Mouse (Mus musculus) left cerebral cortex, adult 11 months (tissue): ENCODE results near the gene Ccdc162.
A peak's percentile ranks its signal among the peaks of the same experiment; 100 is the strongest.

Experiments used
- DNase-seq: peaks from one replicate; pipeline ENCODE4 v3.0.0; 2022; ENCODE audit warnings: low spot score

Ccdc162 gene

DNA sequence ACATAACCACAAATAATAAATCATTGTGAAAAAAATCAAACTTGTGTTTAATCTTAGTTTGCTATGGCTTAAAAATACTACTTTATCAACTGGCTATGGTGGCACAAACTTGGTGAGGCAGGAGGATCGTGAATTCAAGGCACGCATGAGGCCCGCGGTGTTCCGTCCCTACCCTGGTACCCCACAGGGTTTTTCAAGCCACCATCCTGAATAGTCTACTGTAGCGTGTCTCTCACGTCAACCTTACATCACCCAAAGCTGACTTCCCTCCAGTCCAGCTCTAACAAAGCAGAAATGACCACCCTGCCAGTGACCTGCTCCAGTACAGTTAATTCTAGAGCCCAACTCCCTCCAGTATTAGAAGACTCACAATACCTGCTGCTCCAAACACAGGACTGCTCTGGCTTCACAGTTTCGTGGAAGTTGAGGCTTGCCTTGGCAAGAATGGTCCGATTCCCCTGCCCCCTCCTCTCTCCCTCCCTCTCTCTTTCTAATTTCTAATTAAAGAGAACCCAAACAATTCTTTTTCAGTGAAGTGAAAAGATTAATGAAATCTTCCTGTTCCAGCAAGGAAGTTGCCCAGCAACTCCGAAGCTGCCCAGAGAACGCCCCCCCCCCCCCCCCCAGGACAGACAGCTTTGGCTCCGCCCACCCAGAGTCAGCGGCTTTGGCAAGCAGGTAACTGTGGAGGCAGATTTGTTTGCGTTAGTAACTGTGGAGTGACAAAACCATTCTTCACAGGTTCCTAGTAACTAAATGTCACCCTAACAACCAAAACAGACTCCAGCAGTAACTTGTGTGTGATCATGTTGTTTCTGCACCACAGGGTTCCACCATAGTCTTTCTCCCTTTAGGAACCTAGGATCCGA lies at the start of gene Ccdc162:
Gene Ccdc162, minus strand, starts transcription at position 606 of the 869 bp plus-strand sequence.
- no peak for DNase-seq

DNA sequence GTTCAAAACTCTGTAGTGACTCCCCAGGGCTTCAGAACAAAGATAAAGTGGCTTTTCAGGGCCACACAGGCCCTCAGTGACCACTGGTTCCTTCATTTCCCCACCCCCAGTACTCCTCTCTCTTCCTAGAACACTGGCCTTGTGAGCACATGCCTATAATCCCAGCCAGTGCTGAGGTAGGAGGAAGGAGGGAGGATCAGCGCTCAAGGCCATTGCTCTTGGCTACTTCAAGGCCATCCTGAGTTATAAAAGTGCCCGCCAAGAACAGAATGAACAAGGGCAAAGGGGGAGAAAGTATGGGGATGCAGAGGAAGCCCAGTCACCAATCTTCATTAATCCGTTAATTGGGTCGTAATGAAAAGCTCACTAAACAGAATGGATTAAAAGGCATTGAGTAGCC lies 49.2 kb upstream of the Ccdc162 start:
- no peak for DNase-seq

DNA sequence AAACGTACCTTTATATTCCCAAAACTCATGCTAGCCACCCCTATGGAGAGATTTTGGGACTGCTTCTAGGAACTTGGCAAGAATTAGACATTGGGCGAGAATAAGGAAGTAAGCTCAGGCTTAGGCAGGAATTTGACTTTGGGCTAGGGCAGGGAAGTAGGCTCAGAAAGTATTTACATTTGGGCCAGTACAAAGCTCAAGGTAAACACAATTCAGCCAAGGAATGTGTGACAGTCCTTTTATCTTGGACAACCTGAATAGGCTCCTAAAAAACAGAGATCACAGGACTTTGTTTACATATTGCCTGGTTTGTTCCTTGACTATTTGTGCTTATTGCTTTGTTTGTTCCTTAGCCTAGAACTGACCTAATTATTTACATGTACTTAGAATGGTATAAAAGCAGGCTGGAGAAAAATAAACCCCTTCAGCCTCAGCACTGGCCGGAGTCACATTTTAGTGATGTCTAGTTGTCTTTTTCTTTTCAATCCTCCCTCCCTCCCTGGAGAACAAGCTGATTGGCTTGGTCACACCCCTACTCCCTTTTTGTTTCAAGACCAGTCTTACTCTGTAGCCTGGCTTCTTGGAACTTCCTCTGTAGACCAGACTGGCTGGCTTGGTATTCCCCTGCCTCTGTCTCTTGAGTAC lies 47.4 kb upstream of the Ccdc162 start:
- no peak for DNase-seq

DNA sequence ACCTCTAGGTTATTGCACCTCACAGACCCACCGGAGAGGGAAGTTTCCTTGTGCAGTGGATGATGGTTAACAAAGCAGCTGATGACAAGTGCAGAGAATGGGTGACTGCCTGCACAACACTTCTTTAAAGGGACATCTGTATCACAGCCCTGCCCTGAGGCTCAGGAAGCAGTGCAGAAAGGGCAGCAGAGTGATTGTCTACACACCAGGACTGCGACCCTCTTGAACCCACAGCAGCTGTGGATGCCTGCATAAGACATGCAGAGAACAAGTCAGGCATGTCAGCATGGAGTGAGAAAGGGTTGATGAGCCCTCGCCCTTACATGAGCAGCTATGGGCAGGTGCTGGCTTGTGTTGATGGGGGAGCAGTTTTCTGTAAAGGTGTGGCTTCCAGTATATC lies 44.4 kb upstream of the Ccdc162 start:
- no peak for DNase-seq

DNA sequence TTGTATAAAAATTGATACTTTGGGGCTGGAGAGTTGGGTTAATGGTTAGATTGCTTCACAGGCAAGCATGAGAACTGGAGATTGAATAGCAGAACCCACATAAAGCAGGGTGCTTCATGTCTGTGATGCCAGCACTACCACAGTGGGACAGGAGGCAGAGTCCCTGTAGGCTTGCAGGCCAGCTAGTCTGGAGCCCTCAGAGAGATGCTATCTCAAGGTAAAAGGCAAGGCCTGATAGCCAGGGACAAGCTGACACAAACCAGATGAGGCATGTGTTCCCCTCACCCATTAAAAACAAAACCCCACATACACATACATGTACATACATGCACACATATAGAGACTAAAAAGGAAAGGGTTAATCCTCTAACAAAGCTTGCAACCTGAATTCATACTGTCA lies 41.6 kb upstream of the Ccdc162 start:
- no peak for DNase-seq

DNA sequence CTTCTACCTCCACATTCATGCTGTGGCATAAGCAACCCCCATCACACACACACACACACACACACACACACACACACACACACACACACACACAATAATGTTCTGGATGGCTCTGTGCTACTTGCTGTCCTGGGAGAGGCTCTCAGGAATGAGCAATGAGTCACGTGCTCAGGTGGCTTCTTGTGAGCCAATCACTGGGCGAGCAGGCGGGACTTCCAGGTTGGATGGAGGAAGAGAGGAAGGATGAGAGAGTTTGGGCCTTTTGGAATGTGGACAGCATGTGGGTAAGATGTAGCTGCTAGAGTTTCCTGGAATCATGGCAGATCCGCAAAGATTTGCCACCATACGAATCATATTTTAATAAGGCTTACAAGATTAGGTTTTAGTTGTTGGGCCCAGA lies 40.8 kb upstream of the Ccdc162 start:
- DNase-seq, result no peak

DNA sequence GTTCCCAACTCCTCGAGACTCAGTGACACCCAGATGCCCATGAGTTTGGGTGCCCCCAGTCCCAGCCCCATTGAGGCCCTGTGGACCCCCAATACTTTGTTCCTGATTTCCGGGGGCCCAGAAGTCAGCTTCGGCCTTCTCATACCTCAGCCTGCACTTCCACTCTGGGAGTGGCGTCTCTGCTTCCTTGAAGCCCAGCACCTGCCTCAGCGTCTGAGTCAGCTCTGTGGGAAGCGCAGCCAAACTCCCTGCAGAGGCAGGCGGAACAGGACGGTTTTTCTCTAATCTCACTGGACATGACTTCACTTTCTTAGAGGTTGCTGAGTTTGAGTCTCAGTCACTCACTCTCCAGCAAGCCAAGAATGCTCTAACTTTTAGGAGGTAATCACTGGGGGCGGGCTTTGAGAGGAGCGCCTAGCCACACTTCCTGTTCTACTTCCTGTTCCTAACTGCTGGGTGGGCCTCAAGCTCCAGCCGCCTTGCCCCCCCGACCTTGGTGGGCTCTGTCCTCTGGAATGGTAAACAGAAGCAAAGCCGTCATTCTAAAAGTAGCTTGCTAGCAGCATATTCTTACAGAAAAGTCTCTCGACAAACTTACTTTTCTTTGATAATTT lies 35.5 kb upstream of the Ccdc162 start:
- no peak for DNase-seq

DNA sequence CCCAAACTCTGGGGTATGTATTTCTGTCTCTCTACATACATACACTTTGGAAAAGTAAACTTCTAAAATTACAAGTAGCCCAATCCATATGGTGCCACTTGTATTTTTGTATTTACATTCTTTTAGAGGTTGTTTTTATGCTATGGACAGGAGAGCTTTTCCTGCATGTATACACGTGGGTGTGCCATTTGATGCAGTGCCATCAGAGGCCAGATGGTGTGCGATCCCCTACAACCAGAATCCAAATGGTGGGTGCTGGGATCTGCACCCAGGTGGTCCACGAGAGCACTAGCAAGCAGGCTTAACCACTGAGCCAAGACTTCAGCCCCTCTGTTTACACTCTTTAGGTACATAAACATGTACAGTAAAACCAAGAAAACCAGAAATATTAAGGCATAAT lies 32.9 kb upstream of the Ccdc162 start:
- DNase-seq, result no peak

DNA sequence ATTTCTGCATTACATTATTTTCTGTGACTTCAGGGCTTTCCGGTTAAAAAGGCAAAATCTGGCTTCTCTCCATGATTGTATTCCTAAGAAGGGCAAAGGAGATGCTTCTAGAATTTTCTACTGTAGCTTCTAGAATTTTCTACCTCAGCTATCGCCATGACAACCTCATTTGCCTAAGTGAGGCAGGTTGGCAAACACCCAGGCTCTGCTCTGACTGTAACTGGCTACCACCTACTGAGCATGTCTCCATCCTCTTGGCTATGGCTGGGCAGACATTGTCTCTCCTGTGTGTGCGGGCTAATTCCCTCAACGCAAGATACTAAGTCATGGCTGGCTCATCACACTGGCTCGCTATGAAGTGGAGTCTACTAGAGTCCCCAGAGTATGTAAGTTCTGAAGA lies 30.1 kb upstream of the Ccdc162 start:
- peak; percentile 34 for DNase-seq

DNA sequence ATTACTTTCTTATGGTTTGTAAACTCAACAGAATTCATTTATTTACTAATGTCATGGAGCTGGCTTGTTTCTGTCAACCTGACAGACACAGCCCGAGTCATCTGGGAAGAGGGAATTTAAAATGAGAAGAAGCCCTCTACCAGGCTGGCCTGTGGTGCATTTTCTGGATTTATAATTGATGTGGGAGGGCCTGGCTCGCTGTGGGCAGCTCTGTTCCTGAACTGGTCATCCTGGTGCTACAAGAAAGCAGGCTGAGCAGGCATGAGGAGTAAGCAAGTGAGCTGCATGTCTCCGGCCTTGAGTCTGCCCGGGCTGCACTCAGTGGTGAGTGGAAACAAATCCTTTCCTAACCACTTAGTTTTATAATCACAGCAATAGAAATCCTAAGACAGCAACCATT lies 27.6 kb upstream of the Ccdc162 start:
- no peak for DNase-seq

DNA sequence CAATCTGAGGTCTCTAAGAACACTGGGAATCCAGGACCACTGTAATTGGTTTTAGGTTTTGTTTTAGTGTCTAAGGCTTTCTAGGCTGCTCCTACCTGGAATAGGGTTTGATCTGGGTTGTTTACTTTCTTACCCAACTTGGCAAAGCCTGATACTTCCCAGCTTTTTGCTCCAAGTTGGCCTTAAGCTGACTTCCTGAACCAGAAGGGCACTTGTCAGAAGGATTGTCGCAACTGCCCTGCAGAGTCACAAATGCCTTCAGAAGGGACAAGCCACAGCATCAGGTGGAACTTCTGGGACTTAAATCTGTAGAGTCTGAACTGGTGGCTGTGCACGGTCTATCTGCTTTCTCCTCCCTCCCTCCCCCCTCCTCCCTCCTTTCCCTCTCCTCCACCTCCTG lies 23.8 kb upstream of the Ccdc162 start:
- DNase-seq, result no peak

DNA sequence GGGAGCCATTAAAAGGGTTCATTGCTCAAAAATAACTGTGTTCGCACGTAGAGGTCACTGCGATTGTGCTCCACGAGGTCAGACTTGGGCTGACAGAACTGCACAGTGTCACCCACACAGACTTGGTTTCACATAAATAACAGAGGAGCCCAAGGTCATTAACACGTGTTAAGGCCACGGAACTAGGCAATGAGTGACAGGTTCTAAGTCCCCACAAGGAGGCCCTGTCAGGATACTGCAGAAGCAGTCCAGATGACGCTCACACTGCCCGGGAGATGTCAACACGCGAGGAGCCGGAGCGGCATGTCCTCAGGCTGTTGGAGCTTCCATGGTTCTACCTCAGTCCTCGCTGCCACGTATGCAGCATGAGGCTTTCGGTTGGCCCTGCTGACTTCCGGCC lies 20.8 kb upstream of the Ccdc162 start:
- no peak for DNase-seq

DNA sequence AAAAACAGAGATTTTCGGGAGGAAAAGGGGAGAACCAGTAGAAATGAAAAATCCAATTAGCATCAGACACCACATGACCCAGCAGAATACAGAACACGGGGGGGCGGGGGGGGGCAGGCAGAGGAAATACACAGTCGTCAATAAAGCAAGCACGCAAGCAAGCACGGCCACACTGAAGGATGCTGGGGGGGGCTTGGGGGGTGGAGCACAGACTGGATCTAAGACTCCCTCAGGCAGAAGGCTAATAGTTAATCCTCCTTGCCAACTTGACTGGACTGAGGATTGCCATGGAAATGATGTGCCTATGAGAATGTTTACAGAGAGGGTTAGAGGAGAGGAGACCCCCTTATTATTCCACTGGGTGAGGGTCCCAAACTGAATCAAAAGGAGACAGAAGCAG lies 19.0 kb upstream of the Ccdc162 start:
- DNase-seq, result no peak

DNA sequence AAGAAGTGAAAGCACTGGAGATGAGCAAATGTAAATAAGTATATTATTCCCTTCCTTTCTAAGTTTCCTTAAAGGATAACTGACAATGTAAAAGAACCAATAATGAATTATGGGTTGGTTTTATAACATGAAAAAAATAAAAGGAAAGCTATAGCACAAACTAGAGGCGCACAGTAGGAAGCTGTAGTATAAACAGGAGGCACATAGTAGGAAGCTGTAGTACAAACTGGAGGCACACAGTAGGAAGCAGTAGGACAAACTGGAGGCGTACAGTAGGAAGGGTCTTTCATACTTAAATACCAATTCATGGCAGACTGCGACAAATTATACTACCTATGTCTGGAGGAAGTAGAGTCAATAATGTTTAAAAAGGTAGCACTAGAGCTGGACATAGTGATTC lies 16.8 kb upstream of the Ccdc162 start:
- no peak for DNase-seq

DNA sequence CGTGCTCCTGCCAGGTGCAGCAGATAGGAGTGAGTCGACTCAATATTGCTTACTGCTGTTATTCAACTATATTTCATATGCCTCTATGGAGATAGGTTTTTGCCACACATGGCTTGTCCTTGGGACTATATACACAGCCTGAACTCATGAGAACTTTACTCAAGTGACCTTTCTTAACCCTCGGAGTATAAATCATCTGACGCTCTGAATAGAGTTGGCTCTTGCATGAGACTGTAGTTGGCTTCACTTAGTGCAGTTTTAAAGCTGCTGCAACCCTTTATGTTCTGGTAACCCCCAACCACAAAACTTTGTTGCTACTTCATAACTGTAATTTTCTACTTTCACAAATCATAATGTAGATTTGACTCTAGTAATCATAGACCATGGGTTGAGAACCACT lies 15.5 kb upstream of the Ccdc162 start:
- no peak for DNase-seq

DNA sequence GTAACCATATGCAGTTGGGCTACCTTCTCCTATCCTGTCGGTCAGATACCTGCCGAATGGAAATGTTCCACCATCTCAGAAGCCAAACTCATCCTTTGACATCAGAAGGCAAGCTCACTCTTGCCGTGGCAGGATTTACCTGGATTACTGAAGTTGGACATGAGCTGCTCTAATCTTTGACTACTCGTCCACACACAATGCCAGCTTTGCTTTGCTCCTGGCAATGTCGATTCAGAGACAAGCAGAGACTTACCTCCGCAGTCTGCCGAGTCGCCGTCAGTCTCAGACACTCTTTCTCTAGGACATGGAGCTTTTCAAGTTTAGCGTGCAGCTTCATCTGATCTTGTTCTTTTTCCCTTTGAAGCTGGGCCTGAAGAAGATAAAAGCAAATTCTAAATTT lies 14.3 kb upstream of the Ccdc162 start:
- DNase-seq, result no peak

DNA sequence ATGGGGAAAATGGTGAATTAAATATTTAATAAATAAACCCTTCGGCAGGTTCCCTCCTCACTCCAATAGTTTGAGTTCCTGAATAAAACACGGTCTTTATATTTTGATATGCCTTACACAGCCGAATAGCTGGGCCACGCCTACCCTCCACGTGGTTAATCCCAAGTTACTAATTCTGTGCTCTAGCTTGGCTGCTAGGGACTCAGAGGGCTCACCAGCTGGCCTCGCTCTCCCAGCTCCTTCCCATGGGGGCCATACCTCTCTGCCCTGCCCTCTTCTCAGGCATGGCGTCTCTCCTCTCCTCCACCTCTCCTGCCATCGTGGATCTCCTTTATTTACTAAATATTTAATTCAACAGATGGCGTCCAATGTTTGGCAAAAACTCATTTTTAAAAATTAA lies 9.8 kb upstream of the Ccdc162 start:
- DNase-seq, result no peak

DNA sequence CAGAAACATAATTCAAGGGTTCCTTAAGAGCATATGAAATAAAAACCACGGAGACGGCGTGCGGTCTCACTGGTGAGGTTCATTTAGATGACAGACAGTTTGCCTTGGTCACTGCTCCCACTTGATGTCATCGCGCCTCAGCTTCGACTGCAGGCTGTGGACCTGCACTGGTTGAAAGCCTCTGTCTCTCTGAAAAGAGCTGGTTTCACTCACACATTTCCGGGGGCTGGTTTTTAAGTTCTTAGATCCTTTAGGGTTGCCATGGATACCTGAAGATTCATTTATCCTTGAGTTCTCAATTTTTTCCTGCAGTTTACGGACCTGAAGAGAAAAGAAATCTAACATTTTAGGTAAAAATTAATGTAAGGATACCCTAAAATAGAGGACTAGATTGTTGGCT lies 3.2 kb upstream of the Ccdc162 start:
- no peak for DNase-seq

DNA sequence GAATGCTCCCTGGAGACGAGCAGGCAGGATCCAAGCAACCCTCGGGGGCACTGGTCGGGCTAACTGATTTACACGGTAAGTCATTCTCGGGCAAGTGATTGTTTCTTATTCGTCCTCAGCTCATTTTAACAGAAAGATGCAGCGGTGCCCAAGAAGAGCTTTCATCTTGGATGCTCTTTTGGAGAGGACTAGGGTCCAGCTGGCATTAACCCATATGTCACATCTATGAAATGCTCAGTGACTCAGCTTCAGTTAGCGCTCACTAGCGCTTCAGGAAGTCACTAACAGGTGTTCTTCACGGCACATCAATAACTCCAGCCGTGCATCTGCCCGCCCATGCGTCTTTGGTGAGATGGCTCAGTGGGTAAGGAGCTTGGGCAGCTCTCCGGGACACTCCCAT lies 877 bp downstream of the Ccdc162 start:
- no peak for DNase-seq

DNA sequence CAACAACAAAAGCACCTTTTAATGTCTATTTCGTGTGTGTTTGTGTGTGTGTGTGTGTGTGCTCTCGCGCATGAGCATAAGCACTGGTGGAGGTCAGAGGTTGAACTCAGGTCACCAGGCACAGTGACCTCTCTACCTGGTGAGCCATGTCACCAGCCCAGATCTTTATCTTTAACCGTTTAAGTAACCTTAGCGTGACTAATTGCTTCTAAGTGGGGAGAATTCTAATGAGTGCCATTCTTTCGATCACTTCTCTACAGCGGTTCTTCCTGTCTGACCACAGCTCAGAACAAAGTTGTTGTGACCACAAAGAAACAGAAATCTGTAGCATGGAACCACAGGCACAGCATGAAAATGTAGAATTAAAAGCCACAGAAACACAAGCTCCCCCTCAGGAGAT lies 5.0 kb downstream of the Ccdc162 start:
- DNase-seq, result no peak

DNA sequence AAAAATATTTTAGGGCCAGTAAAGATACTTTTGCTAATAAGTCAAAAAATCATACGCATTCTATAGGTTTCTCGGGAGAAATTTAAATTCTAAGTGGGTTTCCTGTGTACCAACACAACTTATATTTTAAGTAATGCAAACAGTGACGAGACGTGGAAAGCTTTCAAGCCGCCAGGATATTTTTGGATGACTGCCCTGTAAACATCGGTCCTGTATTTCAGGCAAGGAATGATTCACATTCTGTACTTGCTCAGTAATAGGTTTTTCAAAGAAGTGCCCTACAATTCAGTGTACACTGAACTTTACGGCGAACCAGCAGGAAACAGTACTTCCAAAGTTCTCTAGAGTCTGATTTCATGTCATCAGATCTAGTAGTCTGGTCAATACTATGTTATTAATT lies 5.7 kb downstream of the Ccdc162 start:
- no peak for DNase-seq

DNA sequence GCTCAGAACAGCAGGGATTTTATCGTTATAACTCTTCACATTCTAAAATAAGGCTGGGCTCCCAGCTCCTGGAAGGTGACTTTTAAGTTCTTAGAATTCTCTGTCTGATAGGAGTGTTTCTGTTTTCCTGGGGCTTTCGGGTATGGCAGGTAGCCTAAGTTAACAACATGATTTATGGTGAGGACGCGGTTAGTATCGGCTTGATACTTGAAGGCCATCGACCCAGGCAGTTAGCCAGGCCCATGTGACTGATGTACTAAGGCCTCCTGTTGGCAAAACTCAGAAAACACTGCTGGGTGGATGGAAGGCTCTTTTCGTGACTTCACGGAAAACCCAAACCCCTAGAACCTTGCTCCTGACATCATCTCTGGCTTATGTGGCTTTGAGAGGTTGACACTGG lies 7.1 kb downstream of the Ccdc162 start:
- no peak for DNase-seq

DNA sequence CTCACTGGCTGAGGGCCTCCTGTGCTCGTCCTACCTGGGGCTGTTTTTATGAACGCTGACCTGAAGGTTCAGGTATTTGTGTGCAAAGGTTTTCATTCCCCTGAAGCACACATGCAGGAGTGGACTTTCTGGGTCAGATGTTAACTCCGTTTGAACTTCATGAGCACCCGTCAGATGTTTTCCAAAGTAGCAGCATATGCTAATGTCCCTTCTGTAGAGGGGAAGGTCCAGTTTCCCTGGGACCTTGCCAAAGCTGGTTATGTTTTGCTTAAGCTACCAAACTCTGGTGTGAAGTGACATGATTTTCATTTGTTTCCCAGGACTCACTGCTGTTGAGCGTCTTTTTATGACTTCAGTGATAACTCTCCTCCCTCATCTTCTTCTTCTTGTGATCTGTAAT lies 16.8 kb downstream of the Ccdc162 start:
- no peak for DNase-seq
